Mouse (Mus musculus): ENCODE data around the gene Cobll1. TPM values are rescaled to one million over a fixed set of nuclear protein-coding genes. Genes with fewer than 3 reads are reported as not detected.

Gene Cobll1
- polyA plus RNA-seq, 1 experiment, result not detected

- TF ChIP-seq GATA1 (IDR thresholded peaks at IDR 0.05; ENCODE audit: low read length), result no peak
Observed at GRCm38 (mm10) chr2:65113191-65113590, 126.0 kb downstream of the Cobll1 start.

GRCm38 (mm10) chr2:65104569-65104968 is 134.6 kb downstream of the Cobll1 start:
- no peak for TF ChIP-seq GATA1 (IDR thresholded peaks at IDR 0.05; ENCODE audit: low read length)

DNA sequence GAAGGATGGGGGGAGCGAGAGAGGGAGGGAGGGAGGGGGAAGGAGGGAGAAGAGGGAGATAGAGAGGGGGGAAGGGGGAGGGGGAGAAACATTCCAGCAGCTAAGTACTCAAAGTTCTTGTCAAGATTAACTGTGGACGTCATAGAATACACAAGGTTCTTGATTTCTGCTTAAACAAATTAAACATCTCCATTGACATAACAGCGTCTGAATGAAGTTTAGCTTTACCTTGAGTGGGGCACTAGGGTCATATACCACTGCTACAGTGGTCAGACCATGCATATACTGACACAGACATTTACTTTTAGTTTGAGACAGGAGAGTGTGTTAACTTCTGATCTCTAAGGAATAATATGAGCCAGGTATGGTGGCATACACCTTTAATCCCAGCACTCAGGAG is 135.4 kb downstream of the Cobll1 start:
- TF ChIP-seq GATA1 (IDR thresholded peaks at IDR 0.05; ENCODE audit: low read length), result no peak

- TF ChIP-seq GATA1 (IDR thresholded peaks at IDR 0.05; ENCODE audit: low read length), result no peak
Observed at GRCm38 (mm10) chr2:65101388-65101787, 137.8 kb downstream of the Cobll1 start.

DNA sequence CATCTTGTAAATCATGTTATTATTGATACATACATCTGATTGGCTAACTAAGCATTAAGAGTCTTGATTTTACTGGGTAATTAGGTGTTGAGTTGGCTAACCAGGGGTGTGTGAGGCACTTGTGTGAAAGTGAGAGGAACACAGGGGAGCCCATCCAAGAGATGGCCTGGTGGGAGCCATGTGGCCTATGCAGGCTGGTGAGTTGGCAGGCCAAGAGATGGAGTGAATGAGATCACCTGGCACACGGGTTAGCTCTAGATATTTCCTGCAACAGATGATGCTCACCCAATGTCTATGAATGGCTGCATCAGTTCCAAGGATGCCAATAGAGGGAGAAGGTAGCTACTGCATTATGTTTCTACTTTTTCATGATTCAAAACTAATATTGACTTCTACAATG is 139.2 kb downstream of the Cobll1 start:
- no peak for TF ChIP-seq GATA1 (IDR thresholded peaks at IDR 0.05; ENCODE audit: low read length)

DNA sequence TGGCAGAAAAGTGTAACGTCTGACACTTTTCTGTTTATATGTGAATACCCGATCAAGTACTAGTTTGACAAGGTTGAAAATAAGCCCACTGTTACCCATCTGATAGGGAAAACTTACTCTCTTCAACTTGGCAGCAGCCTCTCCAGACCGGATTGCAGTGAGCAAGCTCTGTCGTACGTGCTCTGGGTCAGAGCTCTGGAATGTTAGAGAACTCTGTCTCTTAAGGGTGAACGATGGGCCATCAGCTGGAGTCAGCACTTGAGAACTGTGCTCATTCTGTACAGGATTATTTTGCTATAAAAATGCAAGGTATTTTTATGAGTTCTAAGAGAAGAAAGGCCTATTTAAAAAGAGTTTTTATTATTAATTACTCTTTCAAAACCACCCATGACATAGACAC is 143.6 kb downstream of the Cobll1 start:
- TF ChIP-seq GATA1 (IDR thresholded peaks at IDR 0.05; ENCODE audit: low read length), result no peak

GRCm38 (mm10) chr2:65093990-65094389 is 145.2 kb downstream of the Cobll1 start:
- no peak for TF ChIP-seq GATA1 (IDR thresholded peaks at IDR 0.05; ENCODE audit: low read length)

GRCm38 (mm10) chr2:65090986-65091385 is 148.2 kb downstream of the Cobll1 start:
- no peak for TF ChIP-seq GATA1 (IDR thresholded peaks at IDR 0.05; ENCODE audit: low read length)

DNA sequence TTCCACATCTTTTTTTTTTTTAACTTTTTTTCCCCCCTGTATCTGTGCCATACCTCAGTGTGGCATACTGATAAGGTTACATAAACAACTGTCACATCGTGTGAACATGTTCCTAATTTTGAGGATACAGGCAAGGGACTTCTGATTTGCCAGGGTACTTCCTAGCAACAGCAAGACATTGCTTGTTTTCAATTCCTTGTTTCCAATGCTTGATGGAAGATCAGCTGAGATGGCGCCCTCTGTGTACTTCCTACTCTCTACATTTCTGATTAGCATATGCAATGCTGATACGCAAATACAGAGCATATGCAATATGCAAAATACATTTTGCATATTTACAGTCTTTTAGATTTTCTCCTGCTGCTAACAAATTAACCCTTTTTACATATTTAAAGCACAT is 152.0 kb downstream of the Cobll1 start:
- no peak for TF ChIP-seq GATA1 (IDR thresholded peaks at IDR 0.05; ENCODE audit: low read length)

GRCm38 (mm10) chr2:65083411-65083810 is 155.8 kb downstream of the Cobll1 start:
- TF ChIP-seq GATA1 (IDR thresholded peaks at IDR 0.05; ENCODE audit: low read length), result no peak

- no peak for TF ChIP-seq GATA1 (IDR thresholded peaks at IDR 0.05; ENCODE audit: low read length)
Observed at GRCm38 (mm10) chr2:65077544-65077943, 161.7 kb downstream of the Cobll1 start.

GRCm38 (mm10) chr2:65075840-65076239 is 163.4 kb downstream of the Cobll1 start:
- TF ChIP-seq GATA1 (IDR thresholded peaks at IDR 0.05; ENCODE audit: low read length), result no peak

GRCm38 (mm10) chr2:65075431-65075830 is 163.8 kb downstream of the Cobll1 start:
- no peak for TF ChIP-seq GATA1 (IDR thresholded peaks at IDR 0.05; ENCODE audit: low read length)

- no peak for TF ChIP-seq GATA1 (IDR thresholded peaks at IDR 0.05; ENCODE audit: low read length)
Observed at GRCm38 (mm10) chr2:65072205-65072604, 167.0 kb downstream of the Cobll1 start.

DNA sequence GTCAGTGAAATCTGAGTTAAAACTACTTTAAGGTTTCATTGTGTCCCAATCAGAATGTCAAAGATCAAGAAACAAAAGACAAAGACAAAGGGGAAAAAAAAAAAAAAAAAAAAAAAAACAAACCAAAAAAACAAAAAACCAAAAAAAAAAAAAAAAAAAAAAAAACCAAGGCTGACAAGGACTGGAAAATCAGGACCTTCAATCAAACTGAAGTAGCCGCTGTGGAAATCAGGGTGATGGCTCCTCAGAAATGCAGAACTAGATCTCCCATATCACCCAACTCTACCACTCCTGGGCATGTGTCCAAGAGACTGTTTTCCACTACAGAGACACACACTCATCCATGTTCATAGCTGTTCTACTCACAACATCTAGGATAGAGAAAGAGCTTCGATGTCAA is 185.4 kb downstream of the Cobll1 start:
- TF ChIP-seq GATA1 (IDR thresholded peaks at IDR 0.05; ENCODE audit: low read length), result no peak

- no peak for TF ChIP-seq GATA1 (IDR thresholded peaks at IDR 0.05; ENCODE audit: low read length)
Observed at GRCm38 (mm10) chr2:65052191-65053012, 186.8 kb downstream of the Cobll1 start.

DNA sequence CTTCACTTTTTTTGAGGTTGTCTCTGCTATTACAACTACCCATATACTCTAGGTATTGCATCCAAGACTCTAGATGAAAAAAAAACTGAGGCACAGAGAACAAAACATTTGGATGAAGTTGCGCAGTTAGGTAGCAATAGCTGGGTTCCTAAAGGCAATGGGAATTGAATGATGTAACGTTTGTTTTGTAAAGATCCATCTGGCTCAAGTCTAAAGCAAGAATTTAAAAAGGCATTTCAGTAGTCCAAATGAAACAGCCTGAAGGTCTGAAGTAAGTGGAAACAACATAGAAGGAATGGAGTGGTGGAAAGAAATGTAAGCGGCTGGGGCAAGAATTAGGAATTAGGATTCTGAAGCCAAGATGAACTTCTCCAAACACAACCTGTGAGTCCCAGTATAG is 188.4 kb downstream of the Cobll1 start:
- no peak for TF ChIP-seq GATA1 (IDR thresholded peaks at IDR 0.05; ENCODE audit: low read length)
